Mouse (Mus musculus): ENCODE measurements around the gene Nod1. TPM values are rescaled to one million over a fixed set of nuclear protein-coding genes. Genes with fewer than 3 reads are reported as not detected.
"Not testable (repeated sequence)": the region's sequence is repeated elsewhere in the genome, so short reads cannot be mapped to it uniquely, and the experiment has no call there.

Gene Nod1
- polyA plus RNA-seq, 1 experiment from 2014 or later: 6.8 TPM

- no peak for ATAC-seq (replicated peaks; ENCODE audit: extremely low read depth, insufficient read depth, low FRiP score)
- peak overlapping the region; percentile 12; the same call in 1 of the 2 replicates for H3K27ac ChIP-seq (ENCODE audit: low read length)
- no peak overlapping the region for H3K9ac ChIP-seq (ENCODE audit: low read length)
- no peak overlapping the region for H3K4me3 ChIP-seq (ENCODE audit: low read length)
- H3K27me3 ChIP-seq (ENCODE audit: control insufficient read depth, insufficient read depth, low read length): no peaks in the 10 kb centered on the region
- H3K4me1 ChIP-seq (ENCODE audit: control insufficient read depth, insufficient read depth, low read length): 0 out of 2 replicates have a peak, but pooled peaks cover 3% of the 10 kb centered on the region
- H3K9me3 ChIP-seq (replicated peaks; ENCODE audit: control insufficient read depth, low read length): no peaks in the 10 kb centered on the region
- no peak overlapping the region for H3K4me2 ChIP-seq (ENCODE audit: low read depth, low read length)
- H3K36me3 ChIP-seq (ENCODE audit: control insufficient read depth, insufficient read depth): no peaks in the 10 kb centered on the region
- WGBS: 46% methylated on average over 10 of the region's 10 CpGs
Observed at GRCm38 (mm10) chr6:54954659-54955414, 17.6 kb downstream of the Nod1 start.

- H3K9ac ChIP-seq (ENCODE audit: low read length); H3K4me1 ChIP-seq (ENCODE audit: control insufficient read depth, insufficient read depth, low read length); H3K36me3 ChIP-seq (ENCODE audit: control insufficient read depth, insufficient read depth); H3K27me3 ChIP-seq (ENCODE audit: control insufficient read depth, insufficient read depth, low read length); ATAC-seq (replicated peaks; ENCODE audit: extremely low read depth, insufficient read depth, low FRiP score); H3K4me3 ChIP-seq (ENCODE audit: low read length); H3K4me2 ChIP-seq (ENCODE audit: low read depth, low read length); H3K9me3 ChIP-seq (replicated peaks; ENCODE audit: control insufficient read depth, low read length); H3K27ac ChIP-seq (ENCODE audit: low read length): not testable (repeated sequence)
- 84% methylated on average over 4 of the region's 4 CpGs for WGBS
Observed at GRCm38 (mm10) chr6:54953399-54953798, 19.0 kb downstream of the Nod1 start.

GRCm38 (mm10) chr6:54952542-54952941 lies 19.9 kb downstream of the Nod1 start:
- Histone ChIP-seq H3K36me3 (ENCODE audit: control insufficient read depth, insufficient read depth) (no peaks in the 10 kb centered on the region), H3K9ac (ENCODE audit: low read length) (no peak overlapping the region), H3K9me3 (replicated peaks; ENCODE audit: control insufficient read depth, low read length) (no peaks in the 10 kb centered on the region), H3K4me1 (ENCODE audit: control insufficient read depth, insufficient read depth, low read length) (0 out of 2 replicates have a peak, but pooled peaks cover 3% of the 10 kb centered on the region), H3K4me2 (ENCODE audit: low read depth, low read length) (no peak overlapping the region), H3K27me3 (ENCODE audit: control insufficient read depth, insufficient read depth, low read length) (no peaks in the 10 kb centered on the region), H3K4me3 (ENCODE audit: low read length) (no peak overlapping the region), H3K27ac (ENCODE audit: low read length) (no peak overlapping the region)
- WGBS: 89% methylated on average over 3 of the region's 3 CpGs
- ATAC-seq (replicated peaks; ENCODE audit: extremely low read depth, insufficient read depth, low FRiP score): no peak

GRCm38 (mm10) chr6:54948682-54949081 lies 23.7 kb downstream of the Nod1 start:
- Histone ChIP-seq H3K9ac (ENCODE audit: low read length) (no peak overlapping the region), H3K4me3 (ENCODE audit: low read length) (no peak overlapping the region), H3K27ac (ENCODE audit: low read length) (no peak overlapping the region), H3K4me1 (ENCODE audit: control insufficient read depth, insufficient read depth, low read length) (no peaks in the 10 kb centered on the region), H3K4me2 (ENCODE audit: low read depth, low read length) (no peak overlapping the region), H3K9me3 (replicated peaks; ENCODE audit: control insufficient read depth, low read length) (no peaks in the 10 kb centered on the region), H3K36me3 (ENCODE audit: control insufficient read depth, insufficient read depth) (no peaks in the 10 kb centered on the region), H3K27me3 (ENCODE audit: control insufficient read depth, insufficient read depth, low read length) (peaks cover 15% of the 10 kb centered on the region)
- WGBS: 78% methylated on average over 5 of the region's 5 CpGs
- no peak for ATAC-seq (replicated peaks; ENCODE audit: extremely low read depth, insufficient read depth, low FRiP score)

GRCm38 (mm10) chr6:54946241-54946953 lies 26.0 kb downstream of the Nod1 start:
- no peak overlapping the region for H3K4me3 ChIP-seq (ENCODE audit: low read length)
- H3K9ac ChIP-seq (ENCODE audit: low read length): no peak overlapping the region
- H3K27ac ChIP-seq (ENCODE audit: low read length): no peak overlapping the region
- no peaks in the 10 kb centered on the region for H3K36me3 ChIP-seq (ENCODE audit: control insufficient read depth, insufficient read depth)
- no peaks in the 10 kb centered on the region for H3K4me1 ChIP-seq (ENCODE audit: control insufficient read depth, insufficient read depth, low read length)
- ATAC-seq (replicated peaks; ENCODE audit: extremely low read depth, insufficient read depth, low FRiP score): no peak
- peaks cover 28% of the 10 kb centered on the region for H3K27me3 ChIP-seq (ENCODE audit: control insufficient read depth, insufficient read depth, low read length)
- WGBS: 66% methylated on average over 4 of the region's 4 CpGs
- H3K9me3 ChIP-seq (replicated peaks; ENCODE audit: control insufficient read depth, low read length): no peaks in the 10 kb centered on the region
- no peak overlapping the region for H3K4me2 ChIP-seq (ENCODE audit: low read depth, low read length)

- H3K4me1 ChIP-seq (ENCODE audit: control insufficient read depth, insufficient read depth, low read length): no peaks in the 10 kb centered on the region
- no peak overlapping the region for H3K27ac ChIP-seq (ENCODE audit: low read length)
- no peaks in the 10 kb centered on the region for H3K36me3 ChIP-seq (ENCODE audit: control insufficient read depth, insufficient read depth)
- no peak overlapping the region for H3K4me2 ChIP-seq (ENCODE audit: low read depth, low read length)
- H3K9me3 ChIP-seq (replicated peaks; ENCODE audit: control insufficient read depth, low read length): no peaks in the 10 kb centered on the region
- WGBS: 81% methylated on average over 16 of the region's 16 CpGs
- no peak overlapping the region for H3K4me3 ChIP-seq (ENCODE audit: low read length)
- no peak for ATAC-seq (replicated peaks; ENCODE audit: extremely low read depth, insufficient read depth, low FRiP score)
- peaks cover 28% of the 10 kb centered on the region for H3K27me3 ChIP-seq (ENCODE audit: control insufficient read depth, insufficient read depth, low read length)
- no peak overlapping the region for H3K9ac ChIP-seq (ENCODE audit: low read length)
Observed at GRCm38 (mm10) chr6:54944551-54944950, 27.9 kb downstream of the Nod1 start.

GRCm38 (mm10) chr6:54943753-54944152 lies 28.7 kb downstream of the Nod1 start:
- Histone ChIP-seq H3K4me2 (ENCODE audit: low read depth, low read length) (no peak overlapping the region), H3K9me3 (replicated peaks; ENCODE audit: control insufficient read depth, low read length) (no peaks in the 10 kb centered on the region), H3K27me3 (ENCODE audit: control insufficient read depth, insufficient read depth, low read length) (peaks cover 28% of the 10 kb centered on the region), H3K9ac (ENCODE audit: low read length) (no peak overlapping the region), H3K4me3 (ENCODE audit: low read length) (no peak overlapping the region), H3K4me1 (ENCODE audit: control insufficient read depth, insufficient read depth, low read length) (no peaks in the 10 kb centered on the region), H3K36me3 (ENCODE audit: control insufficient read depth, insufficient read depth) (no peaks in the 10 kb centered on the region), H3K27ac (ENCODE audit: low read length) (no peak overlapping the region)
- no peak for ATAC-seq (replicated peaks; ENCODE audit: extremely low read depth, insufficient read depth, low FRiP score)
- 46% methylated on average over 24 of the region's 24 CpGs for WGBS

- H3K4me3 ChIP-seq (ENCODE audit: low read length): no peak overlapping the region
- no peak overlapping the region for H3K4me2 ChIP-seq (ENCODE audit: low read depth, low read length)
- 69% methylated on average over 16 of the region's 16 CpGs for WGBS
- H3K27me3 ChIP-seq (ENCODE audit: control insufficient read depth, insufficient read depth, low read length): peaks cover 28% of the 10 kb centered on the region
- H3K9me3 ChIP-seq (replicated peaks; ENCODE audit: control insufficient read depth, low read length): no peaks in the 10 kb centered on the region
- no peak overlapping the region for H3K27ac ChIP-seq (ENCODE audit: low read length)
- no peaks in the 10 kb centered on the region for H3K4me1 ChIP-seq (ENCODE audit: control insufficient read depth, insufficient read depth, low read length)
- ATAC-seq (replicated peaks; ENCODE audit: extremely low read depth, insufficient read depth, low FRiP score): no peak
- H3K36me3 ChIP-seq (ENCODE audit: control insufficient read depth, insufficient read depth): no peaks in the 10 kb centered on the region
- no peak overlapping the region for H3K9ac ChIP-seq (ENCODE audit: low read length)
Observed at GRCm38 (mm10) chr6:54943292-54943691, 29.1 kb downstream of the Nod1 start.

- H3K4me1 ChIP-seq (ENCODE audit: control insufficient read depth, insufficient read depth, low read length): no peaks in the 10 kb centered on the region
- WGBS: 84% methylated on average over 6 of the region's 6 CpGs
- no peak overlapping the region for H3K27ac ChIP-seq (ENCODE audit: low read length)
- H3K4me3 ChIP-seq (ENCODE audit: low read length): no peak overlapping the region
- H3K27me3 ChIP-seq (ENCODE audit: control insufficient read depth, insufficient read depth, low read length): peaks cover 28% of the 10 kb centered on the region
- no peaks in the 10 kb centered on the region for H3K9me3 ChIP-seq (replicated peaks; ENCODE audit: control insufficient read depth, low read length)
- ATAC-seq (replicated peaks; ENCODE audit: extremely low read depth, insufficient read depth, low FRiP score): no peak
- H3K4me2 ChIP-seq (ENCODE audit: low read depth, low read length): no peak overlapping the region
- no peak overlapping the region for H3K9ac ChIP-seq (ENCODE audit: low read length)
- no peaks in the 10 kb centered on the region for H3K36me3 ChIP-seq (ENCODE audit: control insufficient read depth, insufficient read depth)
Observed at GRCm38 (mm10) chr6:54941149-54941548, 31.3 kb downstream of the Nod1 start.

Data from heart, embryonic 16.5 days (tissue).